Mouse (Mus musculus): ENCODE results near the gene Ndc80. TPM values are rescaled to one million over a fixed set of nuclear protein-coding genes. Genes with fewer than 3 reads are reported as not detected.
"Not testable (repeated sequence)": the region's sequence is repeated elsewhere in the genome, so short reads cannot be mapped to it uniquely, and the experiment has no call there.

The Ndc80 gene
- polyA plus RNA-seq (2012): 1.2 and 2.4 TPM in 2 replicates

- Histone ChIP-seq H3K4me3 (replicated peaks) (peak within 1 kb of the TSS; percentile 70), H3K4me1 (ENCODE audit: control insufficient read depth) (peaks cover 27% of the 10 kb centered on the region)
- TF ChIP-seq GATA1 (IDR thresholded peaks at IDR 0.05; ENCODE audit: low read length): no peak
- TF ChIP-seq TAL1 (IDR thresholded peaks at IDR 0.05; ENCODE audit: low read length): no peak
Observed at GRCm38 (mm10) chr17:71526711-71527564, at the start of gene Ndc80. Gene Ndc80 (minus strand): TSS chr17:71526857.

DNA sequence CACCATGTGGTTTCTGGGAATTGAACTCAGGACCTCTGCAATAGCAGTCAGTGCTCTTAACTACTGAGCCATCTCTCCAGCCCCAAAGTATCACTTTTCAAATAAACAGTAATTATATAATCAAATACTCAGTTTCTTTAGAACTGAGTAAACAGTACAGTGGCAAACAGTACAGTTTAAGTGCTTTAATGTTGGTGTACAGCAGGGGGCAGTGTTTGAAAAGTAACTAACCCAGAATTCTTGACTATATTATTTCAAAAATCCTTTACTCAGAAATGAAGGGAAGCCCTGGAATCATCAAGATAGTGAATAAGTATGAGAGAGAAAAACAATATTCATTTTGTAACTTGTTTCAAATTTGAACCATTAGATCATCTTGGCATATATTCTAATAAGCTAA is 35.0 kb upstream of the Ndc80 start:
- Histone ChIP-seq H3K4me3 (replicated peaks) (no peak overlapping the region), H3K9me3 (ENCODE audit: control insufficient read depth, low read length) (no peaks in the 10 kb centered on the region), H3K36me3 (ENCODE audit: control insufficient read depth) (no peaks in the 10 kb centered on the region), H3K27me3 (ENCODE audit: control insufficient read depth) (peaks cover 7% of the 10 kb centered on the region), H3K4me1 (ENCODE audit: control insufficient read depth) (no peaks in the 10 kb centered on the region)
- TF ChIP-seq TAL1 (IDR thresholded peaks at IDR 0.05; ENCODE audit: low read length): no peak
- no peak for TF ChIP-seq GATA1 (IDR thresholded peaks at IDR 0.05; ENCODE audit: low read length)

More at GRCm38 (mm10) chr17:71526711-71527564, at the start of gene Ndc80:
- H3K36me3 ChIP-seq (ENCODE audit: control insufficient read depth): peaks cover 36% of the 10 kb centered on the region
- no peaks in the 10 kb centered on the region for H3K27me3 ChIP-seq (ENCODE audit: control insufficient read depth)
- H3K9me3 ChIP-seq (ENCODE audit: control insufficient read depth, low read length): no peaks in the 10 kb centered on the region

DNA sequence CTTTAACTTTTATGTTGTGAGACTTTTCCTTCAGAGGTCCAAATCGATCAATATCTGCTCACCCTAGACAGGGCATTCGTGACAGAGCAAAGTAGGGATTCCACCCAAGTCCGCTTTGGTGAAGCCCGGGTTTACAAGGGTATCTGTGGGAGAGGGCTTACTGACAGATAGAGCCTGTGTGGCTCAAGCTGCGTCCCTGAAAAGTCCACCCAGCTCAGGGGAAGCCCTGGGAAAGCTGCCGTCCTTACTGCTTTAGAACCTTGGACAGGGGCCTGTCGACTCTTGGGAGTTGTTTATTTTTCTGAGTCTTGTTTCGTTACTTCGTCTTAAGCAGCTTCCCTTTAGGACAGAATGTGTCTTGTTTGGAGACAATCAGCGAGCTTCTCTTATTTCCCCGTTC is 26.2 kb upstream of the Ndc80 start:
- Histone ChIP-seq H3K4me3 (replicated peaks) (peak overlapping the region; percentile 74), H3K4me1 (ENCODE audit: control insufficient read depth) (peaks cover 19% of the 10 kb centered on the region), H3K36me3 (ENCODE audit: control insufficient read depth) (no peaks in the 10 kb centered on the region), H3K9me3 (ENCODE audit: control insufficient read depth, low read length) (no peaks in the 10 kb centered on the region), H3K27me3 (ENCODE audit: control insufficient read depth) (peaks cover 76% of the 10 kb centered on the region)
- TF ChIP-seq GATA1 (IDR thresholded peaks at IDR 0.05; ENCODE audit: low read length) (no peak), TAL1 (IDR thresholded peaks at IDR 0.05; ENCODE audit: low read length) (no peak)

GRCm38 (mm10) chr17:71551757-71552451 is 25.2 kb upstream of the Ndc80 start, which contains the start of gene Spdya:
Gene Spdya (plus strand): TSS chr17:71552061.
- TF ChIP-seq TAL1 (IDR thresholded peaks at IDR 0.05; ENCODE audit: low read length) (no peak), GATA1 (IDR thresholded peaks at IDR 0.05; ENCODE audit: low read length) (peak; percentile 32; the same call in 1 of the 2 replicates)
- Histone ChIP-seq H3K36me3 (ENCODE audit: control insufficient read depth) (no peaks in the 10 kb centered on the region), H3K4me1 (ENCODE audit: control insufficient read depth) (peaks cover 19% of the 10 kb centered on the region), H3K4me3 (replicated peaks) (peak within 1 kb of the TSS; percentile 74), H3K9me3 (ENCODE audit: control insufficient read depth, low read length) (no peaks in the 10 kb centered on the region), H3K27me3 (ENCODE audit: control insufficient read depth) (peaks cover 73% of the 10 kb centered on the region)

DNA sequence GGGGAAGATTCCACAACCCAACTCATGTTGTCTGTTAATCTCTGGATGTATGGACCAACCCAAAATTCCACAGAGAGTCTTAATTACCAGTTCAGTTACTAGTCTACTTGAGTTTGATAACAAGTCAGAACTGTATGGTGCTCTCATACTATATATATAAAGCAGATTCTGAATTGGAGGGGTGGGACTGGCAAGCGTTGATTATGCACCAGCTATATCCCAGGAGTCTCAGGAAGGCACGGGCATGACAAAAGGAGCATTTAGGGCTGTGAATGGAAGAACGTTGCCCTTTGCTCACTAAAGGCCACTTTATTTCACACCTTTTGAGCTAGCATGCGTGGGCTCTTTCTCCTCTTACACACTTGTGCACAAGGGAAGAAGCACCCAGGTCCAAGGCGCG is 24.7 kb upstream of the Ndc80 start:
- TF ChIP-seq GATA1 (IDR thresholded peaks at IDR 0.05; ENCODE audit: low read length) (no peak), TAL1 (IDR thresholded peaks at IDR 0.05; ENCODE audit: low read length) (no peak)
- H3K27me3 ChIP-seq (ENCODE audit: control insufficient read depth): peaks cover 70% of the 10 kb centered on the region
- H3K9me3 ChIP-seq (ENCODE audit: control insufficient read depth, low read length): no peaks in the 10 kb centered on the region
- peaks cover 19% of the 10 kb centered on the region for H3K4me1 ChIP-seq (ENCODE audit: control insufficient read depth)
- no peaks in the 10 kb centered on the region for H3K36me3 ChIP-seq (ENCODE audit: control insufficient read depth)
- peak overlapping the region; percentile 74 for H3K4me3 ChIP-seq (replicated peaks)

- Histone ChIP-seq H3K4me1 (ENCODE audit: control insufficient read depth) (peaks cover 19% of the 10 kb centered on the region), H3K36me3 (ENCODE audit: control insufficient read depth) (no peaks in the 10 kb centered on the region), H3K9me3 (ENCODE audit: control insufficient read depth, low read length) (no peaks in the 10 kb centered on the region), H3K4me3 (replicated peaks) (no peak overlapping the region), H3K27me3 (ENCODE audit: control insufficient read depth) (peaks cover 45% of the 10 kb centered on the region)
- TF ChIP-seq TAL1 (IDR thresholded peaks at IDR 0.05; ENCODE audit: low read length): no peak
- no peak for TF ChIP-seq GATA1 (IDR thresholded peaks at IDR 0.05; ENCODE audit: low read length)
Observed at GRCm38 (mm10) chr17:71548586-71548985, 21.9 kb upstream of the Ndc80 start.

- TF ChIP-seq TAL1 (IDR thresholded peaks at IDR 0.05; ENCODE audit: low read length) (no peak), GATA1 (IDR thresholded peaks at IDR 0.05; ENCODE audit: low read length) (no peak)
- Histone ChIP-seq H3K36me3 (ENCODE audit: control insufficient read depth) (no peaks in the 10 kb centered on the region), H3K9me3 (ENCODE audit: control insufficient read depth, low read length) (no peaks in the 10 kb centered on the region), H3K4me1 (ENCODE audit: control insufficient read depth) (no peaks in the 10 kb centered on the region), H3K4me3 (replicated peaks) (no peak overlapping the region), H3K27me3 (ENCODE audit: control insufficient read depth) (no peaks in the 10 kb centered on the region)
Observed at GRCm38 (mm10) chr17:71537164-71537563, 10.5 kb upstream of the Ndc80 start.

- H3K9me3 ChIP-seq (ENCODE audit: control insufficient read depth, low read length); H3K4me3 ChIP-seq (replicated peaks); H3K4me1 ChIP-seq (ENCODE audit: control insufficient read depth); H3K27me3 ChIP-seq (ENCODE audit: control insufficient read depth); H3K36me3 ChIP-seq (ENCODE audit: control insufficient read depth): not testable (repeated sequence)
Observed at GRCm38 (mm10) chr17:71535595-71535994, 8.9 kb upstream of the Ndc80 start.

DNA sequence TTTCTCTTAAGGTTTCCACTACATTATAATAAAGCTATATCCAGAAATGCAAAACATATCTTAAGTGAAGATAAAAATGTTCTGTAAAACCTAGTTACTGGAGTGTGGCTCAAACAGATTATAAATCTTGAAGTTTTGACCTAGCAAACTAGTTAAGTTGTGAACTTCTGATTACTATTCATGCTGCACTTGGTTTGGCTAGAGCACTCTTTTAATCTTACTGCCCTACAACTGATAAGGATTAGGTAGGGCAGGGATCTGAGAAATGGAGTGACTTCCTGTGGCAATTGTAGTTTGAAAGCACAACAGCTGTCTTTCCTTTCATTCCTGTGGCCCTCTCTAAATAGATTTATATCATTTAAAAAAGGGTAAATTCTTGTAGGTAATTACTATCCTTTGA is 1.4 kb upstream of the Ndc80 start:
- no peak for TF ChIP-seq GATA1 (IDR thresholded peaks at IDR 0.05; ENCODE audit: low read length)
- TF ChIP-seq TAL1 (IDR thresholded peaks at IDR 0.05; ENCODE audit: low read length): no peak

More for the DNA sequence above, 1.4 kb upstream of the Ndc80 start:
- H3K9me3 ChIP-seq (ENCODE audit: control insufficient read depth, low read length): no peaks in the 10 kb centered on the region
- H3K4me3 ChIP-seq (replicated peaks): peak overlapping the region; percentile 70
- peaks cover 27% of the 10 kb centered on the region for H3K4me1 ChIP-seq (ENCODE audit: control insufficient read depth)
- H3K27me3 ChIP-seq (ENCODE audit: control insufficient read depth): no peaks in the 10 kb centered on the region
- peaks cover 25% of the 10 kb centered on the region for H3K36me3 ChIP-seq (ENCODE audit: control insufficient read depth)
